Mouse (Mus musculus): Measurements from ENCODE around the gene Ttc7b. TPM values are rescaled to one million over a fixed set of nuclear protein-coding genes. Genes with fewer than 3 reads are reported as not detected.

Ttc7b gene
- polyA plus RNA-seq, 1 experiment from 2014 or later: 4.4 TPM

DNA sequence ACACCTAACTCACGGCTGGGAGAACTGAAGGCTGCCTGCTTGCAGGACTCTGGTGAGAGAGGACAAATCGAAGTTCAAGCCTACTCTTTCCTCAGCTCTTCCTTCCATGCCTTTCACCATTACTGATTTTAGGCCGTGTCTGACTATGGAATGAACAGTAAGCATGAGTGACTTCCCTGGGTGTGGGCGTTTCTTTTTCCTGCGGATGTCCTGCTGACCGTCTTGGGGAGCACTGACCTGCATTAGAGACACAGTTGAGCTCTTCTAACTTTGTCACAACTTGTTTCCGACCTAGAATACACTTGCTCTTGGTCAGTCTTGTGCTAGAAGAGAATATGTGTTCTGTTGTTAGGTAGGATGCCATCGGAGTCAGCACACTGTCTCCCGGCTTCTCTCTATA, 50.3 kb downstream of the Ttc7b start:
- Histone ChIP-seq H3K36me3 (peaks cover 15% of the 10 kb centered on the region), H3K4me1 (0 out of 2 replicates have a peak, but pooled peaks cover 3% of the 10 kb centered on the region), H3K27me3 (no peaks in the 10 kb centered on the region), H3K9ac (no peak overlapping the region), H3K4me2 (replicated peaks) (no peak overlapping the region), H3K4me3 (no peak overlapping the region), H3K27ac (no peak overlapping the region), H3K9me3 (no peaks in the 10 kb centered on the region)
- ATAC-seq (ENCODE audit: low FRiP score, low read depth): no peak
- WGBS: 87% methylated on average over 9 of the region's 9 CpGs

DNA sequence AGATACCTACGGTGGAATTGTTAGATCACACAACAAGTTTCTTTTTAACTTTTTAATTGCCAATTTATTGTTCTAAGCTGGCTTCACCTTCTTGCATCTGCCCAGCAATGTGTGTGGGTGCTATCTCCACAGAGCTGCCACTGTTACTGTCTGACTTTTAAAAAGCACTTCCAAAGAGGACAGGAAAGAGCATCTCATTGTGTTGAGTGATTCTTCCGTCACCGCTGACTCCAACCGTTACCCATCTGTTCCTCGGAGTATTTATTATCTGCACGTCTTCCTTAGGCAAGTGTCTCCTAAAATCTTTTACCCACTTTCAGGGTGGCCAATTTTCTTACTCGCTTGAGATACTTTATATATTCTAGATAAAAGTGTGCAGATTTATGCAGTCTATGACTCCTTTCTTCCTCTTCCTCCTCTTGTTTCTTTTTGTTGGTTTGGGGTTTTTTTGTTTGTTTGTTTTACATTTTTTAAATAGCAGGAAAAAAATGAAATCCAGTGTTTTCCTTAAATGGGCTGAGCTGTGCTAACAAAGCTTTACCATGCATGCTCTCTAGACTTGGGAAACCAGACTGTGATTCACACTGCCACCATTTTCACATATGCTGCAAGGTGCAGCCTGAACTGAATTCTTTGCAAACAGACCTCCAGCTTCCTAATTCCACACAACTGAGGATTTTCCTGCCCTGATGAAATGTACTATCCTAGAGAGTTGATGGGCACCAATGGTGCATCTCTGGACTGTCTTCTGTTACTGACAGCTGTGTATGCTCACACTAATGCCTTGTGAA, 50.9 kb downstream of the Ttc7b start:
- Histone ChIP-seq H3K9ac (no peak overlapping the region), H3K9me3 (no peaks in the 10 kb centered on the region), H3K4me3 (no peak overlapping the region), H3K27me3 (no peaks in the 10 kb centered on the region), H3K27ac (no peak overlapping the region), H3K4me1 (0 out of 2 replicates have a peak, but pooled peaks cover 3% of the 10 kb centered on the region), H3K36me3 (peaks cover 17% of the 10 kb centered on the region), H3K4me2 (replicated peaks) (no peak overlapping the region)
- ATAC-seq (ENCODE audit: low FRiP score, low read depth): no peak
- WGBS: 84% methylated on average over 7 of the region's 7 CpGs

DNA sequence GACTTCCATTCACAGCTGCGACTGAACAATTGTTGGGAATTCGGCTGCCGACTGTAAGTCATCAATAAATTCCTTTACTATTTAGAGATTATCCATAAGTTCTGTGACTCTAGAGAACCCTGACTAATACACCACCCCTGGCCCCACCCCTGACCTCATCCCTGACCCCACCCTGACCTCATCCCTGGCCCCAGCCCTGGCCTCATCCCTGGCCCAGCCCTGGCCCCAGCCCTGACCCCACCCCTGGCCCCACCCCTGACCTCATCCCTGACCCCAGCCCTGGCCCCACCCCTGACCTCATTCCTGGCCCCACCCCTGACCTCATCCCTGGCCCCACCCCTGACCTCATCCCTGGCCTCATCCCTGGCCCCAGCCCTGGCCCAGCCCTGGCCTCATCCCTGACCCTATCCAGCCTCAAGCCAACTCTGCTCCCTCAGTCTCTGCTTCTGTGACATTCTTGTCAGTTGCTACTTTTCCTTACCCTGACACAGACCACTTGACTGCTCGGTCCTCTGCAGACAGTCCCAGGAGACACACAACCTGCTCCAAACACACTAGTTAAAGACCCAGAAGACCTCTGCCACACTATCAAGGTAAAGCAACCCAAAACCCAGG, 55.4 kb downstream of the Ttc7b start:
- Histone ChIP-seq H3K9ac (no peak overlapping the region), H3K36me3 (peaks cover 12% of the 10 kb centered on the region), H3K4me3 (no peak overlapping the region), H3K27ac (no peak overlapping the region), H3K27me3 (no peaks in the 10 kb centered on the region), H3K4me2 (replicated peaks) (no peak overlapping the region), H3K9me3 (no peaks in the 10 kb centered on the region), H3K4me1 (0 out of 2 replicates have a peak, but pooled peaks cover 3% of the 10 kb centered on the region)
- WGBS: 93% methylated on average over 3 of the region's 4 CpGs
- no peak for ATAC-seq (ENCODE audit: low FRiP score, low read depth)

DNA sequence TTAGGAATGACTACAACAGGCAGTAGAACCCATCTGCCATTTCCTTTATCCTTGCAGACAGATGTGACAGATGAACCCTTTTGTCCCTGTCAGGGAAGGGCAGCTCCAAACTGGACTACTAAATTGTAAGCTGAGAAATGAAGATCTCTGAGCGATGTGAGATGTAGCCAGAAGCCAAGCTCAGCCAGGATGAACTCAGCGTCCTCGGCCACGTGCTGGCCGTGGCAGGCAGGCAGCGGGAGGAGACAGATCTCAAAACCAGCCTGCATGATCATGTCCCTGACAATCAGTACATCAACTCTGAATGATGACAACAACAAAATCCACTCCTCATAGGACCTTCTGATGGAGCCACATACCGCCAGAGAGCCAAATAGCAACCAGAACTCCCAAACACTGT, 62.9 kb downstream of the Ttc7b start:
- no peaks in the 10 kb centered on the region for H3K27me3 ChIP-seq
- no peak for ATAC-seq (ENCODE audit: low FRiP score, low read depth)
- no peak overlapping the region for H3K9ac ChIP-seq
- 93% methylated on average over 7 of the region's 7 CpGs for WGBS
- H3K4me2 ChIP-seq (replicated peaks): no peak overlapping the region
- H3K4me1 ChIP-seq: no peaks in the 10 kb centered on the region
- H3K36me3 ChIP-seq: peaks cover 14% of the 10 kb centered on the region
- no peak overlapping the region for H3K27ac ChIP-seq
- no peak overlapping the region for H3K4me3 ChIP-seq
- no peaks in the 10 kb centered on the region for H3K9me3 ChIP-seq

DNA sequence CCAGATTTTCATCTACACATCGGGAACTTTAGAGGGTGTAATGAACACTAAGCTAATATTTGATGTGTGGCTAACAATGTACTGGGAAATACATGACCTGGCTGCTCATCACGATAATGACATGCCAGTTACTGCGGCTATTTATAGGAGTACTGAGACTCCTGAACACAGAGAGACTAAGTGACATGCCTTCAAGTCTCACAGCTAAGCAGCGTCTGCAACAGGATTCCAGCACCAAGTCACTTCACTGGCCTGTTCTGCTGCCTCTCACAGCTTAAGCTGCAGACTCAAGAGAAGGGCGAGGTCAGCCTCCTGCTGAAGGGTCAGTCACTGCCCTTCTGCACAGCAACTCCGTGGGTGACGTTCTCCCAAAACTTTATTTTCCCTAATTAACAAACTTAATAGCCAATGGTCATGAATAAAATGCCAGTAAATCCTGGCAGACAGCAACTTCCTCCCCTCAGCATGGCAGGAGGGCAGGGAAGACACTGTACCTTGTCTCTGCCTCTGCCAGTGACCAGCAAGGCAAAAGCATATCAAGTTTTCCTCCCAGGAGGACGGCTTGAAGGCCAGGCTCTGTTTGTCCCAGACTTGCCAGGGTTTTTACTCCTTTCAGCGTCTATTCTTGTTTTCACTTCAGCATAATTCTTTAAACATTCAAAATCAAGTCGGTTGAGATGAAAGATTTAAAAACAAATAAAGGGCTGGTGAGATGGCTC, 64.2 kb downstream of the Ttc7b start:
- no peak overlapping the region for H3K9ac ChIP-seq
- 63% methylated on average over 10 of the region's 10 CpGs for WGBS

DNA sequence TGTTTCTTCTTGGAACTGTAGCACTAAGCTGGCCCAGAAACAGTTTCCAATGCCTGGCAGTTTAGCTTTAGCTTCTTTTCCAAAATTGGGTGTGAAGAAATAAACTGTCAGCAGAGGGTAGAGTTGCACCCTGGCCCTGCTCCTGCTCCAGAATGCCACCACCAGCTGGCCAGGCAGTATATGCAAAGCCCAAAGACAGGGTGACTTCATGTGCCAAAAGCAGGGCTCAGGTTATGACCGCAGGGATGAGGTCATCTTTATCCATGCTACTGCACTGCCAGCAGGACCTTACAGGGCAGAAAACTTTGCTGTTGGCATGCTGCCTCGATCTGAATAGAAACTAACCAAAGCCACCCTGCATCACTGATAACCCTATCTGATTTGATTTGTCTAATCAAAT, 65.2 kb downstream of the Ttc7b start:
- H3K27ac ChIP-seq: no peak overlapping the region
- no peaks in the 10 kb centered on the region for H3K27me3 ChIP-seq
- H3K4me3 ChIP-seq: no peak overlapping the region
- no peak overlapping the region for H3K9ac ChIP-seq
- WGBS: 84% methylated on average over 2 of the region's 2 CpGs
- no peaks in the 10 kb centered on the region for H3K4me1 ChIP-seq
- ATAC-seq (ENCODE audit: low FRiP score, low read depth): no peak
- no peaks in the 10 kb centered on the region for H3K9me3 ChIP-seq
- H3K4me2 ChIP-seq (replicated peaks): no peak overlapping the region
- H3K36me3 ChIP-seq: peaks cover 25% of the 10 kb centered on the region

More for the DNA sequence above, 64.2 kb downstream of the Ttc7b start:
- Histone ChIP-seq H3K9me3 (no peaks in the 10 kb centered on the region), H3K27ac (no peak overlapping the region), H3K4me3 (no peak overlapping the region), H3K4me2 (replicated peaks) (no peak overlapping the region), H3K36me3 (peaks cover 23% of the 10 kb centered on the region), H3K27me3 (no peaks in the 10 kb centered on the region), H3K4me1 (no peaks in the 10 kb centered on the region)
- no peak for ATAC-seq (ENCODE audit: low FRiP score, low read depth)

DNA sequence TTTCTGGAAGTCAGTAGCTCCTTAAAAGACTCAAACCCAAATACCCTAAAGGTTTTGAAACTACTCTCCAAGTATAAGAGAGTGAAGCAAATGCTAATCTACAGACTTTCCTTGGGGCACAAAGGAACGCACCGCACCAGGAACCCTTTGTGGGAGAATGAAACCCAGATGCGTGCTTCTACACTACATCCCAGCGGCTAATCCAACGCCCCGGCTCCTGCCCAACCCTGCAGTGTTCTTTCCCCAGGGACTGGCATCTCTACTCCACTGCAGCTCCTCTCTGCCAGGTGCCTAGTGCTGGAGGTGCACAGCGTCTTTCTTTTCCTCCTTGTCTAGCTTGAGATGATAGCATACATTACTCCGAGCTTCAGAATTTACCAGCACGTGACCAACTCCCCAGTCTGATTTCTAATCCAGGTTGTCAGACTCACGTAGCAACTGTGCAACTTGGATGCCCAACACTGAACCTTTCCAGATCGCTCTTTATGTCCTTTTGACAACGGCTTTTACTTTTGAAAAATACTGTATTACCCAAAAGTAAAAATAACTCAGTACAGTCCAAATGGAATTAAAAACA, 72.8 kb downstream of the Ttc7b start:
- Histone ChIP-seq H3K4me2 (replicated peaks) (no peak overlapping the region), H3K27me3 (no peaks in the 10 kb centered on the region), H3K9me3 (no peaks in the 10 kb centered on the region), H3K4me3 (no peak overlapping the region), H3K4me1 (peaks cover 26% of the 10 kb centered on the region), H3K36me3 (peaks cover 23% of the 10 kb centered on the region), H3K27ac (no peak overlapping the region), H3K9ac (no peak overlapping the region)
- 54% methylated on average over 12 of the region's 12 CpGs for WGBS
- ATAC-seq (ENCODE audit: low FRiP score, low read depth): no peak

DNA sequence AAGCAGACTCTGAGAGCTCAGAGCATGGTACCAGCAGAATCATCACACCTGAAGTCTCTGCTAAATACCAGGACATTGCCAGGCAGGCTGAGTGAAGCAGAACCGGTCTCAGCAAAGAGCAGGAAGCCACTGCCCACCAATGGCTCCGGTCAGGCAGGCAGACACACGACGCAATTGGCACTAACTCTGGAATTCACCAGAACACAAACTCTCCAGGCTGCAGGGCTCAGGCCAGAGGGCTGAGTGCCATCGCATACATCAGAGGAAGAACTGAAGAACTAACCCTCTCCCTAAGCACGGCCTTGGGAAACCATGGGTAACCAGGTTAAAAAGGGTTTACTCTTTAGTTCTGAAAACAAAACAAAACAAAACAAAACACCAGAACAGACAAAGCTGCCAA, 73.5 kb downstream of the Ttc7b start:
- WGBS: 69% methylated on average over 6 of the region's 6 CpGs
- H3K9me3 ChIP-seq: no peaks in the 10 kb centered on the region
- H3K27ac ChIP-seq: no peak overlapping the region
- H3K4me1 ChIP-seq: peaks cover 26% of the 10 kb centered on the region
- no peak for ATAC-seq (ENCODE audit: low FRiP score, low read depth)
- no peak overlapping the region for H3K4me2 ChIP-seq (replicated peaks)
- H3K36me3 ChIP-seq: peaks cover 25% of the 10 kb centered on the region
- no peaks in the 10 kb centered on the region for H3K27me3 ChIP-seq
- no peak overlapping the region for H3K4me3 ChIP-seq
- 0 out of 2 replicates have a peak overlapping the region, but pooled peaks have one; percentile 1 for H3K9ac ChIP-seq

DNA sequence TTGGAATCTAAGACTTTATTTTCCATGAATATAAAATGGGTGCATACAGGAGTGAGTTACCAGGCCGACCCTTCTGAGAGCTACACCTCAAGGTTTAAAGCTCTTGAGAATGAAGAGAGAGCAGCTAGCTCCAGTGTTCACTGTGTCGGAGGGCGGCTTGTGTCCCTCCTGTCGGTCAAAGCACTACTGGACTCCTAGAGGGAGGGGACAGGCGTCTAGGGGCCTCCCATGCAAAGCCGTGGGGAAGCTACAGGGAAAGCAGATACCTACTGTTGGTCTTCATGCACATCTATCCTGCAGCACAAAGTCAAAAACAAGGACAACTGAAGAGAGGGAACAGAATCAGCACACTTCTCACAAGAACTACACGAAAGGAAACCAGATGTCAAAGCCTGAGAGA, 74.9 kb downstream of the Ttc7b start:
- WGBS: 92% methylated on average over 7 of the region's 7 CpGs
- Histone ChIP-seq H3K4me3 (no peak overlapping the region), H3K27me3 (no peaks in the 10 kb centered on the region), H3K4me2 (replicated peaks) (no peak overlapping the region), H3K9me3 (no peaks in the 10 kb centered on the region), H3K9ac (no peak overlapping the region), H3K36me3 (peaks cover 24% of the 10 kb centered on the region; the same call in 1 of the 2 replicates), H3K27ac (no peak overlapping the region), H3K4me1 (peaks cover 26% of the 10 kb centered on the region)
- ATAC-seq (ENCODE audit: low FRiP score, low read depth): no peak

DNA sequence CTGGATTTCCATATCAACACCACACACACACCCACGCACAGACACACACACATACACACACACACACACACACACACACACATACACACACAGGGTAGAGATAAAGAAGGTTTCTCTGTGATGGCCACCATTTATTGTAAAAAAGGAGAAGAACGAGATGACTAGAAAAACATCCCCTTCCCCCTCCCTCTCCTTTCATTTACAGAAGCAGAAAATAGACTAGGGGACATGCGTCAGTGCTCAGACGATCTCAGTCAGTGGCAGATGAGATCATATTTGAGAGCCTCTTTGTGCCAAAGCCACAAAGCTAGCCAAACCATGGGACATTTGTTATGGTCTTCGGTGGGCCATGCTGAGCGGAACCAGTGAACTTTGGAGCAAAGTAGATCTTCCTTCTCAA, 75.4 kb downstream of the Ttc7b start:
- Histone ChIP-seq H3K4me3 (no peak overlapping the region), H3K4me1 (peaks cover 26% of the 10 kb centered on the region), H3K27ac (no peak overlapping the region), H3K9me3 (no peaks in the 10 kb centered on the region), H3K4me2 (replicated peaks) (no peak overlapping the region), H3K9ac (no peak overlapping the region), H3K27me3 (no peaks in the 10 kb centered on the region), H3K36me3 (peaks cover 25% of the 10 kb centered on the region; the same call in 1 of the 2 replicates)
- no peak for ATAC-seq (ENCODE audit: low FRiP score, low read depth)
- 87% methylated on average over 6 of the region's 6 CpGs for WGBS

DNA sequence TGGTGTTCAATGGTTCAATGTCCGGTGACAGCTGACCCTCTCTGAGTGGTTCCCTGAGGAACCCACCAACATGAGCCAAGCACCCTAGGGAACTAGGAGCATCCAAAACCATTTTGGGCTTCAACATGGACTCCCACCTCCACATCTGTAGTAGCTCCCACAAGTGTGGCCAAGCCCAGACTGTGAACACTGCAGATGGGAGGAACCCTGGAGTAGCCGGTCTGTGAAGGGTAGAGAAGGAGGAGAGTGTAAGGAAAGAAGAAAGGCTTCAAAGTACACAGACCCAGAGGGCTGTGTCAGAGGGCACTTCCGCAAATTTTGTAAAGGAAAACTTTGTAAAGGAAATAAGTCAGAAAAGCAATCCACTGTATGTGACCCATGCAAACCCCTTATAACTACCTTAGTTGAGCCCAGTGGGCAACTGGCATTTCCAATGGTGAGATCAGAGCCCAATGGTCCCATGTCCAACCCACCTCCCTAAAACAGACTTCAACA, 75.9 kb downstream of the Ttc7b start:
- Histone ChIP-seq H3K4me1 (peaks cover 27% of the 10 kb centered on the region), H3K27me3 (no peaks in the 10 kb centered on the region), H3K36me3 (peaks cover 25% of the 10 kb centered on the region; the same call in 1 of the 2 replicates), H3K4me2 (replicated peaks) (no peak overlapping the region), H3K9ac (no peak overlapping the region), H3K4me3 (no peak overlapping the region), H3K9me3 (no peaks in the 10 kb centered on the region), H3K27ac (no peak overlapping the region)
- no peak for ATAC-seq (ENCODE audit: low FRiP score, low read depth)
- 91% methylated on average over 3 of the region's 3 CpGs for WGBS

DNA sequence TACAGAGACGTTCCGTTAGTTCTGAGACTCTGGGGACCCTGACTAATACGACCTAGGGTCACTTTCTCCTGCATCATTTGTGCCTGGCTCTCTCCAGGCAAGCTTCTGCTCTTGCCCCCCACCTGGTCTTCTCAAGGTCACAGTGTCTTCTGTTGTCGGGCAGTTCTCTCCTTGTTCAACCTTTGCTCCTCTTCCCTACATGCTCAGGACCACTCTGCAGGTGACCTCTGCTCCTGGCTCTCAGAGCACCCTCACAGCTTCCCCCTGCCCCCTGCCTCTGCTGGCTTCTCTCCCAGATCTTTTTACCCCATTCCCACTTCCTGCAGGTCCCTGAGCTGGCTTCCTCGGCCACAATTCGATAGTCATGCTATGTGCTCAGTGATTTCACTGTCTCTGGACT, 77.2 kb downstream of the Ttc7b start:
- H3K4me3 ChIP-seq: no peak overlapping the region
- H3K9ac ChIP-seq: no peak overlapping the region
- H3K36me3 ChIP-seq: peaks cover 25% of the 10 kb centered on the region; the same call in 1 of the 2 replicates
- no peak overlapping the region for H3K4me2 ChIP-seq (replicated peaks)
- 64% methylated on average over 6 of the region's 6 CpGs for WGBS
- no peak for ATAC-seq (ENCODE audit: low FRiP score, low read depth)
- H3K9me3 ChIP-seq: no peaks in the 10 kb centered on the region
- no peak overlapping the region for H3K27ac ChIP-seq
- H3K4me1 ChIP-seq: peaks cover 39% of the 10 kb centered on the region
- H3K27me3 ChIP-seq: no peaks in the 10 kb centered on the region
